Mouse (Mus musculus) ES-Bruce4 (cell line): ENCODE measurements around the gene Treh.

Source experiments
- CTCF ChIP-seq: IDR thresholded peaks from one replicate; pipeline ENCODE4 v1.8.1; 2011; ENCODE audit warnings: low read depth, low read length
- EP300 ChIP-seq: IDR thresholded peaks from 2 replicates; pipeline ENCODE4 v1.6.1; 2011; ENCODE audit warnings: low read depth, low read length; ENCODE audit not compliant: insufficient read depth

DNA sequence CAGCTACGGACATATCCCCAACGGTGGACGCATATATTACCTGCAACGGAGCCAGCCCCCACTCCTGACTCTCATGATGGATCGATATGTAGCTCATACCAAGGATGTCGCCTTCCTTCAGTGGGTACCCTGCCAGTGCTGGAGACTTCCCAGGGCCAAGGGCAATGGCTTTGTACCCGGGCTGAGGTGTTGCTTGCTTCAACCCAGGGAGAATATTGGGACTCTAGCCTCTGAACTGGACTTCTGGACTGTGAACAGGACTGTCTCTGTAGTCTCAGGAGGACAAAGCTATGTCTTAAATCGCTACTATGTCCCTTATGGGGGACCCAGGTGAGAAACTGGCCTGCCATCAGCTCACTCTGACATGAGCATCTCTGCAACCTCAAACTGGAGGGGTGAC, 10.0 kb downstream of the Treh start:
- TF ChIP-seq CTCF (no peak), EP300 (no peak)
